Mouse (Mus musculus) C2C12 (cell line): Measurements from ENCODE around the gene Rgs11. TPM values are rescaled to one million over a fixed set of nuclear protein-coding genes. Genes with fewer than 3 reads are reported as not detected.

ENCODE experiments used
- H3K27me3 ChIP-seq: one replicate; pipeline ENCODE4 v1.6.1; 2011; ENCODE audit not compliant: control insufficient read depth, insufficient read depth, insufficient read length
- H3K36me3 ChIP-seq: one replicate; pipeline ENCODE4 v1.6.1; 2011; ENCODE audit not compliant: control insufficient read depth, insufficient read depth
- H3K4me3 ChIP-seq: one replicate; pipeline ENCODE4 v1.5.1; 2011; ENCODE audit warnings: mild to moderate bottlenecking, control low read depth; ENCODE audit not compliant: poor library complexity, insufficient read depth, severe bottlenecking
- H3K79me2 ChIP-seq: one replicate; pipeline ENCODE4 v1.6.1; 2011; ENCODE audit not compliant: control insufficient read depth, insufficient read depth
- H3K79me3 ChIP-seq: one replicate; pipeline ENCODE4 v1.6.1; 2011; ENCODE audit warnings: low read depth, control low read depth
- H3ac ChIP-seq: one replicate; pipeline ENCODE3; 2011; ENCODE audit warnings: low read depth; ENCODE audit not compliant: control insufficient read depth, insufficient read length
- CEBPB ChIP-seq: IDR thresholded peaks from one replicate; pipeline ENCODE4 v1.6.1; 2011; ENCODE audit warnings: low read depth, mild to moderate bottlenecking, control low read depth, moderate library complexity
- CTCF ChIP-seq: IDR thresholded peaks from one replicate; pipeline ENCODE4 v1.5.1; 2011; ENCODE audit not compliant: control insufficient read depth, insufficient read depth, insufficient read length
- FOSL1 ChIP-seq: IDR thresholded peaks from one replicate; pipeline ENCODE4 v1.8.0; 2011; ENCODE audit warnings: mild to moderate bottlenecking, low read length; ENCODE audit not compliant: poor library complexity, insufficient read depth, severe bottlenecking
- MAX ChIP-seq: IDR thresholded peaks from one replicate; pipeline ENCODE4 v1.6.1; 2011; ENCODE audit warnings: mild to moderate bottlenecking, control low read depth
- MYOD1 ChIP-seq: IDR thresholded peaks from one replicate; pipeline ENCODE4 v1.6.1; 2011; ENCODE audit warnings: low read depth; ENCODE audit not compliant: control insufficient read depth, insufficient read length
- MYOG ChIP-seq: IDR thresholded peaks from one replicate; pipeline ENCODE4 v1.6.1; 2011; ENCODE audit not compliant: control insufficient read depth, insufficient read length; ENCODE audit errors: extremely low read depth
- USF1 ChIP-seq: IDR thresholded peaks from one replicate; pipeline ENCODE4 v1.6.1; 2011; ENCODE audit warnings: low read depth, mild to moderate bottlenecking, control low read depth, moderate library complexity
- polyA plus RNA-seq: library from polyadenylated mRNA; unstranded; fragments of >200 nt; fragmentation: generic; extraction: Trizol; gene quantifications from one replicate; pipeline ENCODE4 v1.2.1, GENCODE M21; 2012; ENCODE audit warnings: missing spikeins

Rgs11 gene
- polyA plus RNA-seq, 1 experiment, result not detected

DNA sequence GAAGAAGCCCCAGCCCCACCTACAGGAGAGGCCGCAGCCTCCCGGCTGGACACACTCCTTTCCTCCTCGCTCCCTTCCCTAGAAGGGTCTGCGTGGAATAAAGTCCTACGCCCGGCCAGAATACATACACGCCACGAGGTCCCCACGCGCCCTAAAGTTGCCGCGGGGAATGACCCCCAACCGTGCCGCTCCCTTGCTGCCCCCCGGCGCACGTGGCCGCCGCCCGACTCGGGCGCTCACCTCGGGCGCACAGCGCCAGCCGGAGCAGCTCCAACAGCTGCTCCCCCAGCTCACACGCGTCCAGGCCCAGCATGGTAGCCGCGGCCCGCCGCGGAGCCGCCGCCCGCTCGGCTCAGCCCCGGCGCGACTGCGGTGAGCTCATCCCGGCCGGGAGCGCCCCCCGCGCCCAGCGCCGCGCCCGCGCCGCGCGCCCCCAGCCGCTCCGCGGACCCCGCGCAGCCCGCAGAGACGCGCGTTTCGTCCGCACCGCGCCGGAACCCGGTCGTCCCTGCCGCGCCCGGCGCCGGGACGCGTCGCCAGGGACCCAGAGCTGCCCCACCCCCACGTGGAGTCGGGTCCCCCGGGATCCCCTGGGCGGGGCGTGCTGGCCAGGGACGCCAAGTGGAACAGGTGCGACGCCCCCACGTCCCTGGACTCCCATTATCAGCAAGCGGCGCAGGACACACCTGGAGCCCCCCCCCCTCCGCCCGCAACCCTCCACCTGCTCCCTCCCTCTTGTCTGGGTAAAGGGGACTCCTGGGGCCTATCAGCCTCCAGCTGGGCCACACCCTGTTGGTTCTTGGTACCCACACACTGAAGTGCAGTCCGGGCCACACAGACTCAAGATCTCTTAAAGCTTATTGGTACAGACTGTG is 1.7 kb upstream of the Rgs11 start:
- H3K79me2 ChIP-seq, result no peaks in the 10 kb centered on the region
- TF ChIP-seq MAX, result peak; percentile 65
- TF ChIP-seq FOSL1, result no peak
- H3ac ChIP-seq, result peak overlapping the region; percentile 61
- no peaks in the 10 kb centered on the region for H3K27me3 ChIP-seq
- H3K36me3 ChIP-seq, result peaks cover under 1% of the 10 kb centered on the region
- no peak overlapping the region for H3K4me3 ChIP-seq
- no peaks in the 10 kb centered on the region for H3K79me3 ChIP-seq

- H3ac ChIP-seq, result no peak overlapping the region
- no peaks in the 10 kb centered on the region for H3K79me3 ChIP-seq
- H3K27me3 ChIP-seq, result no peaks in the 10 kb centered on the region
- H3K79me2 ChIP-seq, result no peaks in the 10 kb centered on the region
- no peak overlapping the region for H3K4me3 ChIP-seq
- TF ChIP-seq MYOD1, result no peak
- no peak for TF ChIP-seq CEBPB
- no peak for TF ChIP-seq CTCF
- no peak for TF ChIP-seq USF1
- TF ChIP-seq MAX, result no peak
- no peak for TF ChIP-seq FOSL1
- no peaks in the 10 kb centered on the region for H3K36me3 ChIP-seq
These were observed 753 bp upstream of the Rgs11 start for GRCm38 (mm10) chr17:26201998-26202397.

GRCm38 (mm10) chr17:26203321-26203811 is 615 bp downstream of the Rgs11 start:
- TF ChIP-seq MYOD1 (no peak), MAX (no peak), FOSL1 (no peak), CTCF (no peak), CEBPB (no peak), MYOG (no peak), USF1 (no peak)
- H3ac ChIP-seq, result peak overlapping the region; percentile 54
- no peaks in the 10 kb centered on the region for H3K79me2 ChIP-seq
- H3K27me3 ChIP-seq, result no peaks in the 10 kb centered on the region
- H3K4me3 ChIP-seq, result peak overlapping the region; percentile 18
- H3K79me3 ChIP-seq, result no peaks in the 10 kb centered on the region
- H3K36me3 ChIP-seq, result no peaks in the 10 kb centered on the region

GRCm38 (mm10) chr17:26204766-26205165 is 2.0 kb downstream of the Rgs11 start:
- no peak overlapping the region for H3K4me3 ChIP-seq
- H3K27me3 ChIP-seq, result no peaks in the 10 kb centered on the region
- no peaks in the 10 kb centered on the region for H3K36me3 ChIP-seq
- H3ac ChIP-seq, result no peak overlapping the region
- H3K79me2 ChIP-seq, result no peaks in the 10 kb centered on the region
- H3K79me3 ChIP-seq, result no peaks in the 10 kb centered on the region
- TF ChIP-seq FOSL1 (no peak), MAX (no peak), MYOD1 (no peak), USF1 (no peak), MYOG (no peak), CTCF (no peak), CEBPB (no peak)

- Histone ChIP-seq H3K27me3 (no peaks in the 10 kb centered on the region), H3K4me3 (no peak overlapping the region), H3K36me3 (no peaks in the 10 kb centered on the region), H3K79me2 (no peaks in the 10 kb centered on the region), H3ac (no peak overlapping the region), H3K79me3 (no peaks in the 10 kb centered on the region)
- peak; percentile 54 for TF ChIP-seq MYOD1
- TF ChIP-seq USF1, result no peak
These were observed 3.6 kb downstream of the Rgs11 start for GRCm38 (mm10) chr17:26206392-26206791.

DNA sequence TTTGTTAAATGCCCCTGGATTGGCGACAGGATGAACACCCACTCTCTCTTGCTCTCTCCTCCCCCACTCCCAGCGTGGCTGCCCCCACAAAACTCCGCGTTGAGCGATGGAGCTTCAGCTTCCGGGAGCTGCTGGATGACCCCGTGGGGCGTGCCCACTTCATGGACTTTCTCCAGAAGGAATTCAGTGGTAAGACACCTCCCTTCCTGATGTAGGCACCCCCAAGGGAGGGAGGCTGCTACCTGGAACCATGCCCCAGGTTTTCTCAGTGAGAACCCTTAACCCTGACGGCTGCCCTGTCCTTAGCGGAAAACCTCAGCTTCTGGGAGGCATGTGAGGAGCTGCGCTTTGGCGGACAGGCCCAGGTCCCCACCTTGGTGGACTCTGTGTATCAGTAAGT is 4.9 kb downstream of the Rgs11 start, which contains the start of gene Arhgdig:
Gene Arhgdig, minus strand, starts transcription at position 101 of the 400 bp plus-strand sequence.
- H3K4me3 ChIP-seq, result no peak within 1 kb of the TSS

More for the DNA sequence above, 4.9 kb downstream of the Rgs11 start, which contains the start of gene Arhgdig:
- no peak for TF ChIP-seq CEBPB
- TF ChIP-seq USF1, result no peak
- no peak for TF ChIP-seq MAX
- TF ChIP-seq MYOG, result no peak
- TF ChIP-seq MYOD1, result no peak
- no peak for TF ChIP-seq CTCF
- TF ChIP-seq FOSL1, result no peak
- no peaks in the 10 kb centered on the region for H3K36me3 ChIP-seq
- H3ac ChIP-seq, result no peak within 1 kb of the TSS
- H3K79me3 ChIP-seq, result no peaks in the 10 kb centered on the region
- H3K27me3 ChIP-seq, result no peaks in the 10 kb centered on the region
- H3K79me2 ChIP-seq, result no peaks in the 10 kb centered on the region
